Mouse (Mus musculus) midbrain, embryonic 10.5 days (tissue): ENCODE results near the gene Gm20823. TPM values are rescaled to one million over a fixed set of nuclear protein-coding genes. Genes with fewer than 3 reads are reported as not detected.
"Not testable (repeated sequence)": the region's sequence is repeated elsewhere in the genome, so short reads cannot be mapped to it uniquely, and the experiment has no call there.

ENCODE experiments used
- DNase-seq: peaks from one replicate; pipeline ENCODE4 v3.0.0-alpha.2; 2017; ENCODE audit warnings: low spot score
- H3K27ac ChIP-seq: fragments of 300-500 bp; sonication (generic); replicated peaks from 2 replicates; pipeline ENCODE4 v1.5.1; 2016; ENCODE audit warnings: mild to moderate bottlenecking
- H3K27me3 ChIP-seq: fragments of 300-500 bp; sonication (generic); 2 replicates; pipeline ENCODE4 v1.6.1; 2016; ENCODE audit warnings: low read depth, mild to moderate bottlenecking; ENCODE audit not compliant: poor library complexity, severe bottlenecking
- H3K36me3 ChIP-seq: fragments of 300-500 bp; sonication (generic); 2 replicates; pipeline ENCODE4 v1.6.1; 2016; ENCODE audit warnings: mild to moderate bottlenecking, moderate library complexity
- H3K4me1 ChIP-seq: fragments of 300-500 bp; sonication (generic); 2 replicates; pipeline ENCODE4 v1.6.1; 2016
- H3K4me3 ChIP-seq: fragments of 300-500 bp; sonication (generic); 2 replicates; pipeline ENCODE4 v1.5.1; 2016; ENCODE audit warnings: mild to moderate bottlenecking, moderate library complexity
- H3K9me3 ChIP-seq: fragments of 300-500 bp; sonication (generic); replicated peaks from 2 replicates; pipeline ENCODE4 v1.6.1; 2016; ENCODE audit warnings: mild to moderate bottlenecking
- WGBS: fragments of 180-500 bp; shearing (Covaris S2); methylation state at CpG from one replicate; pipeline ENCODE4 v1.1.7; 2016; 5-methylcytosine and 5-hydroxymethylcytosine counted together
- polyA plus RNA-seq: library from polyadenylated mRNA; unstranded; fragments of >200 nt; fragmentation: Nextera tagmentation; extraction: Ambion mirVana; gene quantifications from 2 replicates; pipeline ENCODE4 v1.2.1, GENCODE M21; 2016

Gm20823 gene
- not detected in 2 replicates for polyA plus RNA-seq

DNA sequence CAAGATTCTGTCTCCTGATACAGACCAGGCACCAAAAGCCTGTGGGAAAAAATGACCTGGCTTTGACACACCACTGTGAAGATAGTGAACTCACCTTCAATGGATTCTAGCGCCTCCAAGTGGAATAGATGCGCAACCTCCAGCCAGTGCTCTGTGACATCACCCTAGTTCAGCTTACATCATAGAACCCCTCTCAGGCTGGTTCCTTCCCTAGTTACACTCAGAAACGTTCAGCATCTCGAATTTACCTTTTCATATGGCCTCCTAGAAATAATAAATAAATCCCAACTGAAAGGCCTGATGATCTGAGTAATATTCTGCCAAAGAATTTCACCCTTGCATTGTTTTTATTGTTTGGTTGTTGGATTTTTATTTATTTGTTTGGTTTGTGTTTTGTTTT, at the start of gene Gm20823:
Gene Gm20823 (minus strand): TSS at position 101 of the 400 bp plus-strand sequence.
- not testable (repeated sequence) for H3K4me1 ChIP-seq, H3K9me3 ChIP-seq, H3K36me3 ChIP-seq, DNase-seq, H3K4me3 ChIP-seq, H3K27ac ChIP-seq, H3K27me3 ChIP-seq
- no CpG with 5 or more reads among the region's 4 CpGs for WGBS
